Mouse (Mus musculus) G1E (cell line): ENCODE measurements around the gene Wwc1. TPM values are rescaled to one million over a fixed set of nuclear protein-coding genes. Genes with fewer than 3 reads are reported as not detected.

Experiments used
- ATAC-seq: 2 replicates; pipeline ENCODE4 v1.8.0; 2016; ENCODE audit warnings: mild to moderate bottlenecking; ENCODE audit not compliant: insufficient number of reproducible peaks, poor library complexity, low FRiP score, severe bottlenecking; ENCODE audit errors: extremely low read depth
- DNase-seq: peaks from one replicate; pipeline ENCODE4 v3.0.0; 2012; ENCODE audit warnings: low spot score
- H3K27me3 ChIP-seq: 2 replicates; pipeline ENCODE4 v1.6.1; 2012; ENCODE audit warnings: mild to moderate bottlenecking, low read length, inconsistent platforms; ENCODE audit not compliant: insufficient read depth
- H3K36me3 ChIP-seq: replicated peaks from 2 replicates; pipeline ENCODE3; 2012; ENCODE audit warnings: mild to moderate bottlenecking, inconsistent platforms
- H3K4me1 ChIP-seq: 2 replicates; pipeline ENCODE4 v1.6.1; 2012; ENCODE audit warnings: low read depth, low read length, inconsistent platforms, mixed read lengths; ENCODE audit not compliant: insufficient read depth
- H3K4me3 ChIP-seq: 2 replicates; pipeline ENCODE4 v1.5.1; 2012; ENCODE audit warnings: low read depth, mild to moderate bottlenecking, inconsistent platforms, low read length, moderate library complexity, mixed read lengths
- H3K9me3 ChIP-seq: replicated peaks from 2 replicates; pipeline ENCODE4 v1.6.1; 2012; ENCODE audit warnings: inconsistent platforms
- CTCF ChIP-seq: IDR thresholded peaks from 2 replicates; pipeline ENCODE4 v1.5.1; 2012; ENCODE audit warnings: low read depth, low read length, inconsistent platforms, mixed read lengths
- GATA1 ChIP-seq: IDR thresholded peaks from 2 replicates; pipeline ENCODE4 v1.6.1; 2012; ENCODE audit warnings: borderline replicate concordance, low read length, inconsistent platforms, mixed read lengths
- GATA2 ChIP-seq: IDR thresholded peaks from 2 replicates; pipeline ENCODE4 v1.6.1; 2012; ENCODE audit warnings: low read depth, low read length, inconsistent platforms, borderline replicate concordance
- POLR2AphosphoS5 ChIP-seq: IDR thresholded peaks from 2 replicates; pipeline ENCODE4 v1.6.1; 2012; ENCODE audit warnings: low read depth, low read length, inconsistent platforms; ENCODE audit not compliant: insufficient replicate concordance
- TAL1 ChIP-seq: conservative IDR thresholded peaks from 2 replicates; pipeline ENCODE4 v1.6.1; 2012; ENCODE audit warnings: low read depth, low read length, inconsistent platforms, mixed read lengths
- polyA plus RNA-seq: library from polyadenylated mRNA; stranded (reverse); fragments of >175 nt; gene quantifications from 2 replicates; pipeline ENCODE4 v1.2.3, GENCODE M21; 2012
- total RNA-seq, 2 experiments: library from RNA; stranded (forward) in 1 of 2; stranded (reverse) in 1 of 2; fragments of 200-1000 nt in 1 of 2; fragments of >200 nt in 1 of 2; fragmentation: Nextera tagmentation in 1 of 2; gene quantifications; 2 replicates each; pipeline ENCODE4 v1.2.3; 2014 to 2017

The Wwc1 gene
- not detected in 2 replicates for total RNA-seq (2014; fragmentation: Nextera tagmentation)
- total RNA-seq (2017): 0.22 TPM in 1 of 2 replicates, not detected in the other
- 0.01 TPM in 1 of 2 replicates, not detected in the other for polyA plus RNA-seq

- no peak for DNase-seq
- H3K4me1 ChIP-seq: no peaks in the 10 kb centered on the region
- TF ChIP-seq CTCF (no peak), GATA2 (no peak), GATA1 (no peak), TAL1 (no peak), POLR2AphosphoS5 (no peak)
- ATAC-seq: no peak
- no peaks in the 10 kb centered on the region for H3K36me3 ChIP-seq
- peaks cover 71% of the 10 kb centered on the region for H3K9me3 ChIP-seq
- H3K27me3 ChIP-seq: no peaks in the 10 kb centered on the region
- peak within 1 kb of the TSS; percentile 13; the same call in 1 of the 2 replicates for H3K4me3 ChIP-seq
These were observed at the start of gene Wwc1 for GRCm38 (mm10) chr11:35980411-35980917. TSS of gene Wwc1 (minus strand) at chr11:35980527.

GRCm38 (mm10) chr11:36020009-36020408, 39.7 kb upstream of the Wwc1 start:
- peaks cover 51% of the 10 kb centered on the region for H3K9me3 ChIP-seq
- DNase-seq: no peak
- no peak for ATAC-seq
- no peaks in the 10 kb centered on the region for H3K4me1 ChIP-seq
- H3K36me3 ChIP-seq: no peaks in the 10 kb centered on the region
- no peak for TF ChIP-seq CTCF
- no peak for TF ChIP-seq GATA2
- TF ChIP-seq TAL1: no peak
- no peak for TF ChIP-seq POLR2AphosphoS5
- TF ChIP-seq GATA1: no peak
- H3K27me3 ChIP-seq: no peaks in the 10 kb centered on the region
- H3K4me3 ChIP-seq: no peak overlapping the region

DNA sequence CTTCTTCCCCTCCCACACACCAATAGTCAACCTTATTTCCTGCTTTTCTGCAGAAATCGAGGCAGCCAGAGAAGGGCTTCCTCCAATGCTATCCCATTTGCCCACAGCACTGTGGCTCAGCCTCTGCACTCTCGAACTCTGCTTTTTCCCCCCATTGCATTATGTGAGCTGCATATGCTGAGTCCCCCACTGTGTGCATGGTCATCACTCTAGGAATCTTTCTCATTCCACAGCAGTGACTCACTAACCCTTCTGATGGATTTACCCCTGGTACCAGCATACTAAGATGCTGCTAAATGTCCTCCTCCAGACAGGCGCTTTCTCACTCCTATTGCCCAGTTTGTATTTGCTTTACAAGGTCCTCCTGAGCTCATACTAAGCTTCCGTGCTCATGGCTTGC, 32.9 kb upstream of the Wwc1 start:
- TF ChIP-seq GATA1: no peak
- TF ChIP-seq GATA2: no peak
- no peak for TF ChIP-seq POLR2AphosphoS5
- TF ChIP-seq TAL1: no peak
- TF ChIP-seq CTCF: no peak
- no peak overlapping the region for H3K4me3 ChIP-seq
- H3K9me3 ChIP-seq: peaks cover 60% of the 10 kb centered on the region
- ATAC-seq (no peak), DNase-seq (no peak)
- H3K27me3 ChIP-seq: no peaks in the 10 kb centered on the region
- H3K36me3 ChIP-seq: no peaks in the 10 kb centered on the region
- no peaks in the 10 kb centered on the region for H3K4me1 ChIP-seq

DNA sequence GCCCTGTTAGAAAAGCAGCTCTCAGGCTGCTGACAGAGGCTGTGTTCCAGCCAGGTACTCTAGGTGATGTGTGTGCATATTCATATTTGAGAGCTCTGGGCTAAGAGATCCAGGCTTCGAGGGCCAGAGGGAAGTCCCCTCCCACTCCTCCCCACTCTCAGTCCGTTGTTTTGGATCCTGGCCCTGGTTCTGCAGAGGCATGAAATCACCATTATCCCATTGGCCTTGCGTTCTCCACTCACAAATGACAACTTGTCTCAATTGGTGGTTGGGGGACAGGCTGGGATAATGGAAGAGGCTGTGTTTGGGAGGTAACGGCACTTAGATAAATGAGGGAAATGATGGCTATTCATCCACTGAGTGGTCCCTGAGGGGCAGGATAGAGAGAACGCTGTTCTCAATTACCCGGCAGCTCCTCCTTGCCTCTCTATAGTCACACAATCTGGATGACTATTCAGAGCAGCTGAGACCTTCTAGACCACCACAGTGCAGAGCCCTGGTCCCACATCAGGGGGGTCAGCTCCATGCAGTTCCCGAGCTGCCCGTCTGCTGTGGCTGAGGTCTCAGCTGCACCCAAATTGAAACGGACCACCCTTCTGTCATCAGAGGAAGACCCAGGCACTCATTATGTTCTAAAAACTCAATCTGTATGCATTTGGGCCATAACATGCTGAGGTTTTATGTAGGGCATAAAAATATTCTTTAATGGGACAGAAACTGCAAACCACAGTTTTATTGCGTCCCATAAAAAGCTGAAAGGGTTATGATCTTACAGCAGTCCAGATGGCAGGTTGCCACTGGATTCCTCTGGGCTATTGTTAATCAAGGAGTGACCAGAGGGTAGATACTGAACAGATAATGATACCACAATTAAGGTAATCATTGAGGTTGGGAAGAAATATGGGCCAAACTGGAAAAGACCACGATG, 29.2 kb upstream of the Wwc1 start:
- Histone ChIP-seq H3K9me3 (peaks cover 52% of the 10 kb centered on the region), H3K4me1 (no peaks in the 10 kb centered on the region), H3K27me3 (no peaks in the 10 kb centered on the region), H3K36me3 (no peaks in the 10 kb centered on the region), H3K4me3 (no peak overlapping the region)
- TF ChIP-seq POLR2AphosphoS5 (no peak), GATA1 (no peak), TAL1 (no peak), GATA2 (no peak), CTCF (no peak)
- no peak; the same call in 1 of the 2 replicates for ATAC-seq
- DNase-seq: no peak

- Histone ChIP-seq H3K36me3 (no peaks in the 10 kb centered on the region), H3K27me3 (no peaks in the 10 kb centered on the region)
These were observed 22.6 kb upstream of the Wwc1 start for GRCm38 (mm10) chr11:36002900-36003299.

GRCm38 (mm10) chr11:36001282-36001970, 21.1 kb upstream of the Wwc1 start:
- DNase-seq: no peak
- H3K4me3 ChIP-seq: no peak overlapping the region
- H3K4me1 ChIP-seq: no peaks in the 10 kb centered on the region
- TF ChIP-seq POLR2AphosphoS5: no peak
- TF ChIP-seq CTCF: no peak
- no peak for TF ChIP-seq GATA2
- TF ChIP-seq GATA1: no peak
- TF ChIP-seq TAL1: no peak
- no peak for ATAC-seq
- no peaks in the 10 kb centered on the region for H3K27me3 ChIP-seq
- H3K9me3 ChIP-seq: peaks cover 63% of the 10 kb centered on the region
- no peaks in the 10 kb centered on the region for H3K36me3 ChIP-seq

More at GRCm38 (mm10) chr11:36002900-36003299, 22.6 kb upstream of the Wwc1 start:
- Histone ChIP-seq H3K9me3 (peaks cover 56% of the 10 kb centered on the region), H3K4me3 (no peak overlapping the region), H3K4me1 (no peaks in the 10 kb centered on the region)
- ATAC-seq (no peak), DNase-seq (no peak)
- TF ChIP-seq CTCF (no peak), POLR2AphosphoS5 (no peak)
